Mouse (Mus musculus) cerebellum, postnatal 36 days (tissue): Measurements from ENCODE around the gene Prkar2a.

Experiments used
- DNase-seq, 2 experiments: peaks; one replicate each; pipeline ENCODE4 v3.0.0; 2021 to 2022; ENCODE audit warnings: mixed read lengths in 2 of 2

Gene Prkar2a

GRCm38 (mm10) chr9:108692226-108693041 is 3.3 kb downstream of the Prkar2a start:
- DNase-seq = peak; percentile 64 to 65

- no peak for DNase-seq
Measured at GRCm38 (mm10) chr9:108693946-108694345, 4.8 kb downstream of the Prkar2a start.

- DNase-seq = no peak
Measured at GRCm38 (mm10) chr9:108694533-108694932, 5.4 kb downstream of the Prkar2a start.

GRCm38 (mm10) chr9:108702476-108702875 is 13.4 kb downstream of the Prkar2a start:
- DNase-seq = no peak

- no peak for DNase-seq
Measured at GRCm38 (mm10) chr9:108703373-108704110, 14.4 kb downstream of the Prkar2a start.

- no peak for DNase-seq
Measured at GRCm38 (mm10) chr9:108704591-108704990, 15.5 kb downstream of the Prkar2a start.

- DNase-seq = no peak
Measured at GRCm38 (mm10) chr9:108707212-108707611, 18.1 kb downstream of the Prkar2a start.

- DNase-seq = no peak
Measured at GRCm38 (mm10) chr9:108708833-108709232, 19.7 kb downstream of the Prkar2a start.

GRCm38 (mm10) chr9:108710767-108711166 is 21.7 kb downstream of the Prkar2a start:
- no peak for DNase-seq

GRCm38 (mm10) chr9:108716199-108716598 is 27.1 kb downstream of the Prkar2a start:
- DNase-seq = no peak

- no peak for DNase-seq
Measured at GRCm38 (mm10) chr9:108723751-108724150, 34.6 kb downstream of the Prkar2a start.

- DNase-seq = no peak
Measured at GRCm38 (mm10) chr9:108726116-108726515, 37.0 kb downstream of the Prkar2a start.

GRCm38 (mm10) chr9:108729050-108729449 is 39.9 kb downstream of the Prkar2a start:
- no peak for DNase-seq

- DNase-seq = no peak
Measured at GRCm38 (mm10) chr9:108732462-108732861, 43.3 kb downstream of the Prkar2a start.

GRCm38 (mm10) chr9:108734626-108735025 is 45.5 kb downstream of the Prkar2a start:
- DNase-seq = no peak

GRCm38 (mm10) chr9:108739239-108739638 is 50.1 kb downstream of the Prkar2a start:
- DNase-seq = no peak

- no peak for DNase-seq
Measured at GRCm38 (mm10) chr9:108740062-108740461, 50.9 kb downstream of the Prkar2a start.

- no peak for DNase-seq
Measured at GRCm38 (mm10) chr9:108742048-108742447, 52.9 kb downstream of the Prkar2a start.

- no peak for DNase-seq
Measured at GRCm38 (mm10) chr9:108746876-108747499, 57.9 kb downstream of the Prkar2a start.

- no peak for DNase-seq
Measured at GRCm38 (mm10) chr9:108747694-108748093, 58.6 kb downstream of the Prkar2a start.

- DNase-seq = peak in 1 of 2 experiments; percentile 14
Measured at GRCm38 (mm10) chr9:108748600-108749183, 59.6 kb downstream of the Prkar2a start.

GRCm38 (mm10) chr9:108750616-108751015 is 61.5 kb downstream of the Prkar2a start:
- no peak for DNase-seq
